Mouse (Mus musculus) testis, postnatal 10 days (tissue): ENCODE data around the gene Ccser2.

Experiments used
- DNase-seq: peaks from one replicate; pipeline ENCODE4 v3.0.0; 2021; ENCODE audit warnings: low spot score

Ccser2 gene

DNA sequence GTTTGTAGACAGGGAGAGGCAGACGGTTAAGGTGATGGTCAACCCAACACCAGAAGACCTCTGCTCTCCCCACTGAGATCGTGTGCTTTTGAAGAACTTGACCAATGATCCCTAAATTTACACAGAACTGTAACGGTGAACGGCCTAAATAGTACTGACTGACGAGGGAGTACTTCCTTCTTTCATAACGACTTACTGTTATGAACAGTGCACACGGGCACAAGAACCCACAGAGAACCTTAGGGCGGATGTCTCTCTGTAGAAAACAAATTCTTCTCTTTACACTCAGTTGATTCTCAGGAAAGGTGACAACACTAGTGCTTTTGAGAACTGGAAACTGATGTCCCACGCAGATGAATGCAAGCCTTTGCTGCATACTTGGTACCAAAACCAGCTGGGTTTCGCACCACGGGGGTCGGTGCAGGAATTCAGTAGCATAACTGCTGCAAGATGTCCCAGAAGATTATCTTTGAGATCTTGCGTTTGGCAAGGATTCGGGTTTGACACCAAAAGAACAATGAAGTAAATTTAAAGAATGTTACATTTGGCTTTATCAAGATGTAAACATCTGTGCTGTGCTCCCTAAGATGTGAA is 99.7 kb downstream of the Ccser2 start:
- DNase-seq = no peak

- peak; percentile 78 for DNase-seq
Measured at GRCm38 (mm10) chr14:36866966-36867700, 101.4 kb downstream of the Ccser2 start.

DNA sequence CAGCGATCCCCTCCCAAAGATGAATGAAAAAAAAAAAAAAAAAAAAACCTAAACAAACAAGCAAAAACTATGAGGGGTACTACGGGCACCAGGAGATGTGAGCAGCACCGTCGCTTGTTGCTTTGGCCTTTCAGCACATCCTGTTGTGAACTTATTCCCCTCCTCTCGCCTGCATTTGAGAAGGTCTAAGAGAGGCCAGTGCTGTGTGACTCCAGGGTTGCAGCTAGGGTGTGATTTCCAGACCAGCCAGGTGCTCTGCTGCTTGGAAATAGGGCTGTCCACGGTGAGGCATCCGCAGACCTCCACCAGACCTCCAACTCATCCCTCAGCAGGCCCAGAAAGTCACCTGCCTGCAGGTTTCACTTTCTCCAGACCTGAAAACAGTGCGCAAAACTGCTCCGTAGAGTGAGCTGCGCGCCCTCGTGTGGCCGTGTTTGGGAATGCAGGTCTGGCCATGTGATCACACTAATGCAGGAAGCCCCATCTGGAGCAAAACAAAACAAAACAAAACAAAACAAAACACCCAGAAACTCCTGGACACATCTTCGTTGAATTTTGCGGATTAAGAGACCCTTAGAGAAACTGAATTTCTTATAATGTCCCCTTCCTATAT is 104.6 kb downstream of the Ccser2 start:
- peak; percentile 96 for DNase-seq

DNA sequence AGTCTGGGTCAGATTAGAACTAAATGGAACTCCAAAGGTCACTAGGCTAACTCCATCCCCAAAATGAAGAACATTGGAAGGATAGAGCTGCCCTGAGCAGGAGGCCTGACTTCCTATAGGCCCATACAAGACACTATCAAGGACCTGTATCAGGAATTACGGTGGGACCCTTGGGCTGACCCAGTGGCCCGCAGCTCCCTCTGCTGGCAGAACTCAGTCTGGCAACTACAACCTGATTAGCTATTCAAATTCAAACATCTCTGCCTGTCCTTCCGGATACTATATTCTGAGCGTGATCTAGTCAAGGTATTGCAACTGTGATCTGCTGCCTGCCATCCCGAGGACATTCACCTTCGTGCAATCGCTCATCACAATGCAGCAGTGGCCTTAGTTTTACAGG is 106.2 kb downstream of the Ccser2 start:
- peak; percentile 74 for DNase-seq

GRCm38 (mm10) chr14:36858932-36859331 is 109.6 kb downstream of the Ccser2 start:
- DNase-seq = no peak

DNA sequence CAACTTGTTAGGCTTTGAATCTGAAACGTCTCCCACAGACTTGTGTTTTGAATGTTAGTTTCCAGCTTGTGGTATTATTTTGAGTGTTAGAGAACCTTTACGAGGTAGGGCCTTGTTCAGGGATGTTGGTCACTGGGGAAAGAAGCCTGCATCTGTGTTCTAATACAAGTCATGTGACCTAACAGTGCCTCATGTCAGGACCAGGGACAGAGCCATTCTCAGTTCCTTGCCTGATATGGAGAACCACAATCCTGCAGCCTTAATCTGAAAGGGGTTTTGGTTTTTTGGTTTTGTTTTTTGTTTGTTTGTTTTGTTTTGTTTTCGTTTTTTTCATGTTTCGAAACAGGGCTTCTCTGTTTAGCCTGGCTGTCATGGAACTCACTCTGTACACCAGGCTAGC is 115.6 kb downstream of the Ccser2 start:
- no peak for DNase-seq

GRCm38 (mm10) chr14:36848860-36849259 is 119.7 kb downstream of the Ccser2 start:
- no peak for DNase-seq
